21 mouse cellular contexts compared by ENCODE assay signal in the genomic region with DNA sequence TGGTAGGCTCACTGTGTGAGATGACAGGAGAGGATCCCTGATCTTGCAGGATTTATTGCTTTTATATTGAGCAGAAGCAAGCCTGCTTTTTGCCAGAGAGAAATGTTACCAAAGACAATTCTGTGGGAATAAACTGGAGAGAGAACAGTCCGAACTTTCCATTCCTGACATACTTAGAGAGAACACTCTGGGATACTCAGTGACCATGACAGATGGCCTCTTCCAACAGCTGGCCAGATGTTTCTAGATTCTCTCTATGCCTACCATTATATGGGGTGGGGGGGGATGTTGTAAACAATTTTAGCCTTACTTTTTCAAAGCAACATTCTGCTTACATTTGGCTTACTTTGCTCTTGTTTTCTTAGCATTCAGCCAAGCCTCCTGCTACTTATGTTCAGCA.
"Had no signal": no experiment of that assay in that cellular context is flagged by ENCODE, and none has a peak within 500 bp of the region (broad histone marks: within the 10 kb centered on the region; RNA-seq: fewer than 3 reads in every experiment).

No protein-coding gene starts in this region.

- H3K27ac ChIP-seq: liver, embryonic 12.5 days; liver, embryonic 14.5 days; lung, embryonic 15.5 days; midbrain, embryonic 10.5 days; midbrain, embryonic 12.5 days; neural tube, embryonic 13.5 days; neural tube, embryonic 15.5 days; stomach, embryonic 15.5 days had no signal

- H3K4me3 ChIP-seq: liver, embryonic 12.5 days; lung, embryonic 15.5 days; midbrain, embryonic 10.5 days; midbrain, embryonic 12.5 days; myocyte; neural tube, embryonic 13.5 days; neural tube, embryonic 15.5 days; stomach, embryonic 15.5 days had no signal

- H3K9me3 ChIP-seq: liver, embryonic 12.5 days; lung, embryonic 15.5 days; midbrain, embryonic 10.5 days; midbrain, embryonic 12.5 days; neural tube, embryonic 13.5 days; neural tube, embryonic 15.5 days; stomach, embryonic 15.5 days had no signal

- H3K36me3 ChIP-seq: liver, embryonic 12.5 days; lung, embryonic 15.5 days; midbrain, embryonic 10.5 days; midbrain, embryonic 12.5 days; neural tube, embryonic 13.5 days; neural tube, embryonic 15.5 days; stomach, embryonic 15.5 days had no signal

- H3K9ac ChIP-seq: liver, embryonic 12.5 days; liver, embryonic 14.5 days; lung, embryonic 15.5 days; midbrain, embryonic 12.5 days; neural tube, embryonic 13.5 days; neural tube, embryonic 15.5 days; stomach, embryonic 15.5 days had no signal

- H3K27me3 ChIP-seq: liver, embryonic 12.5 days; lung, embryonic 15.5 days; midbrain, embryonic 12.5 days; neural tube, embryonic 13.5 days; neural tube, embryonic 15.5 days; stomach, embryonic 15.5 days had no signal

- DNase-seq: lung, adult 18-20 months; lung, postnatal 4 days; midbrain, embryonic 14.5 days; retina, postnatal 1 day; right cerebral cortex, adult 18-20 months; right cerebral cortex, postnatal 14 days; spleen, adult 18-20 months; thymus, adult 2 months; thymus, postnatal 25 days; thymus, postnatal 4 days had no signal

- ATAC-seq: liver, embryonic 12.5 days; lung, postnatal 0 days; midbrain, embryonic 16.5 days had no signal

- H3K4me2 ChIP-seq: liver, embryonic 12.5 days; lung, embryonic 15.5 days; midbrain, embryonic 12.5 days; neural tube, embryonic 13.5 days; neural tube, embryonic 15.5 days; stomach, embryonic 15.5 days had no signal

- H3K4me1 ChIP-seq: liver, embryonic 12.5 days; lung, embryonic 15.5 days; midbrain, embryonic 10.5 days; midbrain, embryonic 12.5 days; neural tube, embryonic 13.5 days; neural tube, embryonic 15.5 days; stomach, embryonic 15.5 days had no signal
